13 mouse cellular contexts compared by ENCODE assay signal in genomic region chr5:129700506-129700905, GRCm38 (mm10). TPM values are rescaled to one million over a fixed set of nuclear protein-coding genes. Genes with fewer than 3 reads are reported as not detected.
DNase-seq lines count a peak whose midpoint lies in the region; ATAC-seq and TF ChIP-seq lines count a peak whose summit lies in the region.
"Had no signal": no experiment of that assay in that cellular context is flagged by ENCODE, and none has a peak within 500 bp of the region (broad histone marks: within the 10 kb centered on the region; RNA-seq: fewer than 3 reads in every experiment).

No protein-coding gene starts in this region.

- H3K4me1 ChIP-seq in liver, embryonic 11.5 days (replicated peaks; ENCODE audit: control insufficient read depth, insufficient read depth, low read length) = no peaks in the 10 kb centered on the region
- H3K4me1 ChIP-seq in liver, postnatal 0 days (ENCODE audit: insufficient read depth) = peaks cover 6% of the 10 kb centered on the region
- no peaks in the 10 kb centered on the region for H3K4me1 ChIP-seq in limb, embryonic 14.5 days (ENCODE audit: control insufficient read depth, insufficient read depth, low read length)
- H3K4me1 ChIP-seq in kidney, adult 2 months (ENCODE audit: control insufficient read depth, insufficient read depth, low read length) = no peaks in the 10 kb centered on the region
- H3K4me1 ChIP-seq: midbrain, embryonic 12.5 days had no signal

- TF ChIP-seq POLR2A in limb, embryonic 14.5 days (IDR thresholded peaks at IDR 0.05; ENCODE audit: borderline replicate concordance, extremely low read depth, insufficient read depth, insufficient read length) = no peak
- no peak for TF ChIP-seq POLR2A in kidney, adult 2 months (IDR thresholded peaks at IDR 0.05; ENCODE audit: low read depth, low read length)

- 37% methylated on average over 2 of the region's 2 CpGs for whole genome bisulfite sequencing in liver, embryonic 11.5 days
- WGBS in liver, postnatal 0 days (ENCODE audit: insufficient replicate concordance) = 29% methylated on average over 2 of the region's 2 CpGs
- WGBS in limb, embryonic 14.5 days = 32% methylated on average over 2 of the region's 2 CpGs
- 46% methylated on average over 2 of the region's 2 CpGs for WGBS in kidney, adult 2 months

- DNase-seq in embryo, embryonic 10.5 days (ENCODE audit: low spot score) = peak; percentile 8
- DNase-seq in embryo, embryonic 11 days = no peak
- DNase-seq in liver, embryonic 11.5 days (ENCODE audit: low spot score) = no peak
- no peak for DNase-seq in liver, postnatal 0 days
- DNase-seq in ZHBTc4 (ENCODE audit: low read depth, low spot score) = peak; percentile 23
- DNase-seq in limb, embryonic 14.5 days (ENCODE audit: low spot score) = no peak
- DNase-seq in kidney, adult 2 months = no peak
- no peak for DNase-seq in cerebellum, postnatal 14 days
- DNase-seq: kidney, postnatal 36 days had no signal

- peaks cover 5% of the 10 kb centered on the region; the same call in 1 of the 2 replicates for H3K27me3 ChIP-seq in liver, embryonic 11.5 days (replicated peaks; ENCODE audit: control insufficient read depth, insufficient read depth, low read length)
- 0 out of 2 replicates have a peak, but pooled peaks cover 2% of the 10 kb centered on the region for H3K27me3 ChIP-seq in liver, postnatal 0 days (ENCODE audit: insufficient read depth, low read length)
- no peaks in the 10 kb centered on the region for H3K27me3 ChIP-seq in limb, embryonic 14.5 days (ENCODE audit: control insufficient read depth, insufficient read depth, low read length)
- H3K27me3 ChIP-seq in kidney, adult 2 months (replicated peaks; ENCODE audit: control insufficient read depth, insufficient read depth, low read length) = no peaks in the 10 kb centered on the region
- H3K27me3 ChIP-seq: midbrain, embryonic 12.5 days had no signal

- no peak overlapping the region for H3K4me3 ChIP-seq in liver, embryonic 11.5 days (ENCODE audit: low read depth, low read length)
- H3K4me3 ChIP-seq in liver, postnatal 0 days (ENCODE audit: low read depth, low read length) = no peak overlapping the region
- H3K4me3 ChIP-seq in limb, embryonic 14.5 days (replicated peaks; ENCODE audit: low read length) = peak overlapping the region; percentile 16
- no peak overlapping the region for H3K4me3 ChIP-seq in kidney, adult 2 months (ENCODE audit: insufficient read depth, low read depth, low read length)
- H3K4me3 ChIP-seq: midbrain, embryonic 12.5 days had no signal

- H3K27ac ChIP-seq in liver, embryonic 11.5 days (ENCODE audit: low read depth, low read length) = no peak overlapping the region
- no peak overlapping the region for H3K27ac ChIP-seq in liver, postnatal 0 days (ENCODE audit: low read depth)
- H3K27ac ChIP-seq in limb, embryonic 14.5 days (replicated peaks; ENCODE audit: low read depth, low read length) = no peak overlapping the region
- no peak overlapping the region for H3K27ac ChIP-seq in kidney, adult 2 months (ENCODE audit: insufficient read depth, low read depth, low read length)
- H3K27ac ChIP-seq: midbrain, embryonic 12.5 days had no signal

- H3K36me3 ChIP-seq in liver, embryonic 11.5 days (ENCODE audit: control insufficient read depth, insufficient read depth, low read length) = no peaks in the 10 kb centered on the region
- no peaks in the 10 kb centered on the region for H3K36me3 ChIP-seq in liver, postnatal 0 days (replicated peaks; ENCODE audit: insufficient read depth, low read length)
- no peaks in the 10 kb centered on the region for H3K36me3 ChIP-seq in limb, embryonic 14.5 days (ENCODE audit: control insufficient read depth, insufficient read depth, low read length)
- no peaks in the 10 kb centered on the region for H3K36me3 ChIP-seq in kidney, adult 2 months (ENCODE audit: control insufficient read depth, insufficient read depth, low read length)
- H3K36me3 ChIP-seq: midbrain, embryonic 12.5 days had no signal

- no peak for ATAC-seq in liver, embryonic 11.5 days (replicated peaks; ENCODE audit: low FRiP score)
- ATAC-seq in liver, postnatal 0 days = no peak
- ATAC-seq in limb, embryonic 14.5 days (ENCODE audit: low FRiP score, low read depth) = no peak
- ATAC-seq: inflammation-experienced regulatory T-cells, adult 6 months had no signal

- no peak for TF ChIP-seq CTCF in liver, postnatal 0 days (IDR thresholded peaks at IDR 0.05; ENCODE audit: low read depth)
- no peak for TF ChIP-seq CTCF in kidney, adult 2 months (conservative IDR thresholded peaks at IDR 0.05; ENCODE audit: insufficient read depth, insufficient read length, low read depth, low read length)

- peak overlapping the region; percentile 27; the same call in 1 of the 2 replicates for H3K4me2 ChIP-seq in liver, embryonic 11.5 days
- no peak overlapping the region for H3K4me2 ChIP-seq in liver, postnatal 0 days (ENCODE audit: low read depth, low read length)
- 0 out of 2 replicates have a peak overlapping the region, but pooled peaks have one; percentile 13 for H3K4me2 ChIP-seq in limb, embryonic 14.5 days (replicated peaks; ENCODE audit: low read depth, low read length, severe bottlenecking)
- H3K4me2 ChIP-seq: midbrain, embryonic 12.5 days had no signal

- no peak for TF ChIP-seq EP300 in liver, postnatal 0 days (IDR thresholded peaks at IDR 0.05; ENCODE audit: low read depth)

- H3K9ac ChIP-seq in liver, embryonic 11.5 days (ENCODE audit: low read depth, low read length) = no peak overlapping the region
- no peak overlapping the region for H3K9ac ChIP-seq in liver, postnatal 0 days (replicated peaks)
- H3K9ac ChIP-seq in limb, embryonic 14.5 days (ENCODE audit: low read depth, low read length, severe bottlenecking) = no peak overlapping the region
- H3K9ac ChIP-seq: midbrain, embryonic 12.5 days had no signal

- no peaks in the 10 kb centered on the region for H3K9me3 ChIP-seq in liver, embryonic 11.5 days (ENCODE audit: control insufficient read depth, low read length)
- H3K9me3 ChIP-seq in liver, postnatal 0 days (ENCODE audit: low read length) = no peaks in the 10 kb centered on the region
- no peaks in the 10 kb centered on the region for H3K9me3 ChIP-seq in limb, embryonic 14.5 days (ENCODE audit: control insufficient read depth, low read length)
- H3K9me3 ChIP-seq: midbrain, embryonic 12.5 days had no signal

RNA-seq across cellular contexts. Expression of gene Sept14, which starts 7.8 kb away (rescaled TPM):
- not detected in 2 replicates for polyA plus RNA-seq in liver, embryonic 11.5 days (2014; fragmentation: Nextera tagmentation; extraction: Ambion mirVana)
- polyA plus RNA-seq in liver, postnatal 0 days (2015; fragmentation: Nextera tagmentation; extraction: Ambion mirVana) = not detected in 2 replicates
- not detected in 2 replicates for polyA plus RNA-seq in limb, embryonic 14.5 days (2012; rRNA removed)
- not detected in 2 replicates for polyA plus RNA-seq in limb, embryonic 14.5 days (2014; fragmentation: Nextera tagmentation; extraction: Ambion mirVana)
- not detected in 2 replicates for polyA plus RNA-seq in kidney, adult 2 months (2012; rRNA removed)
- polyA plus RNA-seq: heart, embryonic 14.5 days; inflammation-experienced regulatory T-cells, adult 6 months; lung, embryonic 16.5 days; midbrain, embryonic 12.5 days had no signal

RNA-seq across cellular contexts. Expression of gene Mrps17, which starts 14.8 kb away (rescaled TPM):
- polyA plus RNA-seq in liver, embryonic 11.5 days (2014; fragmentation: Nextera tagmentation; extraction: Ambion mirVana) = 209 and 221 TPM in 2 replicates
- 124 and 130 TPM in 2 replicates for polyA plus RNA-seq in liver, postnatal 0 days (2015; fragmentation: Nextera tagmentation; extraction: Ambion mirVana)
- polyA plus RNA-seq in limb, embryonic 14.5 days (2012; rRNA removed) = 110 and 133 TPM in 2 replicates
- polyA plus RNA-seq in limb, embryonic 14.5 days (2014; fragmentation: Nextera tagmentation; extraction: Ambion mirVana) = 201 and 209 TPM in 2 replicates
- polyA plus RNA-seq in kidney, adult 2 months (2012; rRNA removed) = 91.8 and 128 TPM in 2 replicates

RNA-seq across cellular contexts. Expression of gene Nipsnap2, which starts 24.4 kb away (rescaled TPM):
- 58.7 and 58.9 TPM in 2 replicates for polyA plus RNA-seq in liver, embryonic 11.5 days (2014; fragmentation: Nextera tagmentation; extraction: Ambion mirVana)
- 30.5 and 32.2 TPM in 2 replicates for polyA plus RNA-seq in liver, postnatal 0 days (2015; fragmentation: Nextera tagmentation; extraction: Ambion mirVana)
- 86.1 and 88.5 TPM in 2 replicates for polyA plus RNA-seq in limb, embryonic 14.5 days (2012; rRNA removed)
- polyA plus RNA-seq in limb, embryonic 14.5 days (2014; fragmentation: Nextera tagmentation; extraction: Ambion mirVana) = 114 and 117 TPM in 2 replicates
- 77.0 and 89.8 TPM in 2 replicates for polyA plus RNA-seq in kidney, adult 2 months (2012; rRNA removed)

RNA-seq across cellular contexts. Expression of gene Zfp11, which starts 30.6 kb away (rescaled TPM):
- 3.2 and 3.7 TPM in 2 replicates for polyA plus RNA-seq in liver, embryonic 11.5 days (2014; fragmentation: Nextera tagmentation; extraction: Ambion mirVana)
- polyA plus RNA-seq in liver, postnatal 0 days (2015; fragmentation: Nextera tagmentation; extraction: Ambion mirVana) = 0.47 and 0.54 TPM in 2 replicates
- polyA plus RNA-seq in limb, embryonic 14.5 days (2012; rRNA removed) = 4.8 and 5.0 TPM in 2 replicates
- polyA plus RNA-seq in limb, embryonic 14.5 days (2014; fragmentation: Nextera tagmentation; extraction: Ambion mirVana) = 3.8 and 4.6 TPM in 2 replicates
- 2.0 and 2.2 TPM in 2 replicates for polyA plus RNA-seq in kidney, adult 2 months (2012; rRNA removed)

Comparison
In these comparisons a context has a peak if more than half of its experiments do, and no peak if none do; other contexts are left out.
1. DNase-seq: peak in embryo, embryonic 10.5 days (single experiment) and ZHBTc4 (single experiment); none in embryo, embryonic 11 days (single experiment), liver, embryonic 11.5 days (single experiment), liver, postnatal 0 days (single experiment), limb, embryonic 14.5 days (single experiment), kidney, adult 2 months (single experiment) and cerebellum, postnatal 14 days (0 of 2).